Mouse (Mus musculus) spleen, adult 2 months (tissue): ENCODE measurements at regions not wholly inside any gene's neighbourhood (a gene's known extent, or its start where the extent isn't known, plus 50 kb on each side); places are given as distances from the start of the nearest gene placed in this dataset.

Experiments used
- CTCF ChIP-seq: fragments of 200-500 bp; IDR thresholded peaks from 2 replicates; pipeline ENCODE4 v1.5.1; 2011; ENCODE audit warnings: mild to moderate bottlenecking, inconsistent platforms; ENCODE audit not compliant: insufficient read depth, insufficient read length, insufficient replicate concordance; ENCODE audit errors: extremely low read depth
- POLR2A ChIP-seq: fragments of 200-500 bp; IDR thresholded peaks from 2 replicates; pipeline ENCODE4 v1.6.1; 2011; ENCODE audit warnings: low read depth, low read length, inconsistent platforms

DNA sequence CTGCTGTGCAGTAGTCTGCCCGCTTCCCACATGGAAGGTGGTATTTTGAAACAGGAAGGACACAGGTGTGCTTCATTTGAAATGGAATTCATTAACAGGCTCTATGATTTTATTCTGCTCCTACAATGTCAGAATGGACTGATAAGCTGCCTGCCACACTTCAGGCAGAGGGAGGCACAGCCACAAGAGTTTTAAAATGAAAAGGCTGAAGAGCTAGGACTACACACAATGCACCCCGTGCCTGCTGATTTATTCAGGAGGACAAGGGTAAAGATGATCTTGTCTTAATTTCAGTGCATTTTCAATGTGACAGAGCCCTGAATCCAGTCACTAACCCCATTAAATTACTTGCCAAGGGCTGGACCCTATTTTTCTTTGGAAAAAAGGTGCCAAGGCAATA, 177.3 kb upstream of the Galnt5 start:
- TF ChIP-seq POLR2A (no peak), CTCF (no peak)
